Mouse (Mus musculus) lung, postnatal 0 days (tissue): ENCODE data around the gene Pbx1. TPM values are rescaled to one million over a fixed set of nuclear protein-coding genes. Genes with fewer than 3 reads are reported as not detected.

Experiments used
- ATAC-seq: fragments of 200-750 bp; cut with Nextera tagmentation; 2 replicates; pipeline ENCODE4 v1.8.0; 2017; ENCODE audit warnings: moderate library complexity
- DNase-seq: peaks from one replicate; pipeline ENCODE4 v3.0.0-alpha.2; 2016; ENCODE audit warnings: low spot score
- H3K27ac ChIP-seq: fragments of 300-500 bp; sonication (generic); 2 replicates; pipeline ENCODE4 v1.5.1; 2014; ENCODE audit warnings: antibody characterized with exemption, mild to moderate bottlenecking, low read length, mixed read lengths
- H3K27me3 ChIP-seq: fragments of 300-500 bp; sonication (generic); replicated peaks from 2 replicates; pipeline ENCODE4 v1.6.1; 2014; ENCODE audit warnings: low read length, mixed read lengths; ENCODE audit not compliant: insufficient read depth
- H3K36me3 ChIP-seq: fragments of 300-500 bp; sonication (generic); 2 replicates; pipeline ENCODE4 v1.6.1; 2014; ENCODE audit warnings: low read length, mixed read lengths; ENCODE audit not compliant: insufficient read depth
- H3K4me1 ChIP-seq: fragments of 300-500 bp; sonication (generic); 2 replicates; pipeline ENCODE4 v1.6.1; 2014; ENCODE audit warnings: antibody characterized with exemption, low read depth, low read length, mixed read lengths; ENCODE audit not compliant: insufficient read depth
- H3K4me2 ChIP-seq: fragments of 300-500 bp; sonication (generic); replicated peaks from 2 replicates; pipeline ENCODE4 v1.6.1; 2014; ENCODE audit warnings: low read depth, mild to moderate bottlenecking, low read length, moderate library complexity, mixed read lengths
- H3K4me3 ChIP-seq: fragments of 300-500 bp; sonication (generic); 2 replicates; pipeline ENCODE4 v1.5.1; 2014; ENCODE audit warnings: low read depth, low read length
- H3K9ac ChIP-seq: fragments of 300-500 bp; sonication (generic); replicated peaks from 2 replicates; pipeline ENCODE4 v1.6.1; 2014; ENCODE audit warnings: low read depth, mild to moderate bottlenecking
- H3K9me3 ChIP-seq: fragments of 300-500 bp; sonication (generic); 2 replicates; pipeline ENCODE4 v1.6.1; 2016; ENCODE audit warnings: low read length, mixed read lengths
- CTCF ChIP-seq: IDR thresholded peaks from 2 replicates; pipeline ENCODE4 v1.5.1; 2016; ENCODE audit warnings: antibody characterized with exemption, mild to moderate bottlenecking
- EP300 ChIP-seq: IDR thresholded peaks from 2 replicates; pipeline ENCODE4 v1.6.1; 2016; ENCODE audit warnings: antibody characterized with exemption, mild to moderate bottlenecking, control low read depth
- WGBS: fragments of 180-500 bp; shearing (Covaris S2); extraction: QIAGEN DNeasy Blood & Tissue Kit; methylation state at CpG from one replicate; pipeline ENCODE4 v1.1.7; 2014; 5-methylcytosine and 5-hydroxymethylcytosine counted together
- polyA plus RNA-seq: library from polyadenylated mRNA; unstranded; fragments of >200 nt; fragmentation: Nextera tagmentation; extraction: Ambion mirVana; gene quantifications from 2 replicates; pipeline ENCODE4 v1.2.1, GENCODE M21; 2015

The Pbx1 gene
- polyA plus RNA-seq, 1 experiment from 2014 or later = 23.9 TPM

- no peak for ATAC-seq
- no peak overlapping the region for H3K4me3 ChIP-seq
- H3K36me3 ChIP-seq = no peaks in the 10 kb centered on the region
- no peaks in the 10 kb centered on the region for H3K27me3 ChIP-seq
- no peak for DNase-seq
- 60% methylated on average over 6 of the region's 6 CpGs for WGBS
- no peaks in the 10 kb centered on the region for H3K9me3 ChIP-seq
- peak; percentile 25; the same call in 1 of the 2 replicates for TF ChIP-seq CTCF
- TF ChIP-seq EP300 = no peak
- H3K9ac ChIP-seq = no peak overlapping the region
- H3K4me1 ChIP-seq = peaks cover 9% of the 10 kb centered on the region; the same call in 1 of the 2 replicates
- no peak overlapping the region for H3K27ac ChIP-seq
- H3K4me2 ChIP-seq = no peak overlapping the region
These were observed 203.1 kb downstream of the Pbx1 start for GRCm38 (mm10) chr1:168228756-168229526.

GRCm38 (mm10) chr1:168226150-168226549 lies 205.9 kb downstream of the Pbx1 start:
- no peaks in the 10 kb centered on the region for H3K9me3 ChIP-seq
- no peaks in the 10 kb centered on the region for H3K36me3 ChIP-seq
- H3K27ac ChIP-seq = no peak overlapping the region
- TF ChIP-seq EP300 (no peak), CTCF (no peak)
- H3K9ac ChIP-seq = no peak overlapping the region
- no peak overlapping the region for H3K4me3 ChIP-seq
- 51% methylated on average over 6 of the region's 6 CpGs for WGBS
- peaks cover 12% of the 10 kb centered on the region for H3K4me1 ChIP-seq
- no peak overlapping the region for H3K4me2 ChIP-seq
- no peaks in the 10 kb centered on the region for H3K27me3 ChIP-seq
- ATAC-seq (no peak), DNase-seq (no peak)

- no peak for ATAC-seq
- no peak for DNase-seq
- peaks cover 12% of the 10 kb centered on the region for H3K4me1 ChIP-seq
- H3K27me3 ChIP-seq = no peaks in the 10 kb centered on the region
- H3K9ac ChIP-seq = no peak overlapping the region
- TF ChIP-seq CTCF (no peak), EP300 (no peak)
- no peaks in the 10 kb centered on the region for H3K36me3 ChIP-seq
- WGBS = 66% methylated on average over 7 of the region's 7 CpGs
- H3K9me3 ChIP-seq = no peaks in the 10 kb centered on the region
- H3K4me2 ChIP-seq = no peak overlapping the region
- no peak overlapping the region for H3K4me3 ChIP-seq
- no peak overlapping the region for H3K27ac ChIP-seq
These were observed 206.4 kb downstream of the Pbx1 start for GRCm38 (mm10) chr1:168225595-168226127.

- DNase-seq = no peak
- Histone ChIP-seq H3K36me3 (no peaks in the 10 kb centered on the region), H3K4me1 (peaks cover 7% of the 10 kb centered on the region), H3K9ac (no peak overlapping the region), H3K4me3 (no peak overlapping the region), H3K27ac (no peak overlapping the region), H3K4me2 (no peak overlapping the region), H3K27me3 (no peaks in the 10 kb centered on the region), H3K9me3 (no peaks in the 10 kb centered on the region)
- no peak for ATAC-seq
- WGBS = 84% methylated on average over 5 of the region's 5 CpGs
- TF ChIP-seq CTCF = no peak
- no peak for TF ChIP-seq EP300
These were observed 207.9 kb downstream of the Pbx1 start for GRCm38 (mm10) chr1:168224218-168224617.

- peaks cover 7% of the 10 kb centered on the region for H3K4me1 ChIP-seq
These were observed 209.3 kb downstream of the Pbx1 start for GRCm38 (mm10) chr1:168222794-168223193.

GRCm38 (mm10) chr1:168221071-168221521 lies 211.0 kb downstream of the Pbx1 start:
- Histone ChIP-seq H3K36me3 (no peaks in the 10 kb centered on the region), H3K9me3 (no peaks in the 10 kb centered on the region), H3K27ac (no peak overlapping the region), H3K9ac (no peak overlapping the region), H3K27me3 (no peaks in the 10 kb centered on the region), H3K4me1 (peaks cover 5% of the 10 kb centered on the region), H3K4me3 (no peak overlapping the region), H3K4me2 (peak overlapping the region; percentile 36)
- ATAC-seq (peak; percentile 90), DNase-seq (peak; percentile 71)
- WGBS = 57% methylated on average over 14 of the region's 14 CpGs
- TF ChIP-seq CTCF (peak; percentile 51), EP300 (no peak; the same call in 1 of the 2 replicates)

More at GRCm38 (mm10) chr1:168222794-168223193, 209.3 kb downstream of the Pbx1 start:
- ATAC-seq (no peak), DNase-seq (no peak)
- TF ChIP-seq EP300 (no peak), CTCF (no peak)
- Histone ChIP-seq H3K9ac (no peak overlapping the region), H3K36me3 (no peaks in the 10 kb centered on the region), H3K4me2 (no peak overlapping the region), H3K4me3 (no peak overlapping the region), H3K27me3 (no peaks in the 10 kb centered on the region), H3K9me3 (no peaks in the 10 kb centered on the region), H3K27ac (no peak overlapping the region)
- WGBS = 93% methylated on average over 7 of the region's 7 CpGs
